Mouse (Mus musculus) cerebellum, adult 2 months (tissue): ENCODE results near the gene Gpr55. TPM values are rescaled to one million over a fixed set of nuclear protein-coding genes. Genes with fewer than 3 reads are reported as not detected.

ENCODE experiments used
- DNase-seq, 2 experiments: peaks; one replicate each; pipeline ENCODE4 v3.0.0; 2021
- H3K27ac ChIP-seq: fragments of 200-500 bp; 2 replicates; pipeline ENCODE4 v1.5.1; 2012; ENCODE audit warnings: low read length, control low read depth, inconsistent platforms; ENCODE audit not compliant: insufficient read depth
- H3K27me3 ChIP-seq: fragments of 200-500 bp; 2 replicates; pipeline ENCODE4 v1.6.1; 2012; ENCODE audit warnings: inconsistent platforms, mild to moderate bottlenecking, low read length, moderate library complexity; ENCODE audit not compliant: control insufficient read depth, insufficient read depth
- H3K4me1 ChIP-seq: fragments of 200-500 bp; 2 replicates; pipeline ENCODE4 v1.6.1; 2011; ENCODE audit warnings: low read length; ENCODE audit not compliant: control insufficient read depth, insufficient read depth
- H3K4me3 ChIP-seq: fragments of 200-500 bp; replicated peaks from 2 replicates; pipeline ENCODE3; 2011; ENCODE audit warnings: mild to moderate bottlenecking, low read depth, low read length, control low read depth; ENCODE audit not compliant: insufficient read depth
- CTCF ChIP-seq: fragments of 200-500 bp; IDR thresholded peaks from 2 replicates; pipeline ENCODE4 v1.5.1; 2011; ENCODE audit warnings: low read depth, mild to moderate bottlenecking, control low read depth, low read length, moderate library complexity, borderline replicate concordance; ENCODE audit not compliant: insufficient read depth
- POLR2A ChIP-seq: fragments of 200-500 bp; IDR thresholded peaks from 2 replicates; pipeline ENCODE4 v1.6.1; 2011; ENCODE audit warnings: low read length, control low read depth, borderline replicate concordance; ENCODE audit not compliant: insufficient read depth
- WGBS: fragments of 180-500 bp; shearing (Covaris S2); methylation state at CpG from one replicate; pipeline ENCODE4 v1.1.7; 2018; 5-methylcytosine and 5-hydroxymethylcytosine counted together
- polyA plus RNA-seq: library from polyadenylated mRNA; depleted of rRNA; stranded (reverse); fragments of >200 nt; gene quantifications from 2 replicates; pipeline ENCODE4 v1.2.3, GENCODE M21; 2012

The Gpr55 gene
- polyA plus RNA-seq, 1 experiment = 0.03 TPM

DNA sequence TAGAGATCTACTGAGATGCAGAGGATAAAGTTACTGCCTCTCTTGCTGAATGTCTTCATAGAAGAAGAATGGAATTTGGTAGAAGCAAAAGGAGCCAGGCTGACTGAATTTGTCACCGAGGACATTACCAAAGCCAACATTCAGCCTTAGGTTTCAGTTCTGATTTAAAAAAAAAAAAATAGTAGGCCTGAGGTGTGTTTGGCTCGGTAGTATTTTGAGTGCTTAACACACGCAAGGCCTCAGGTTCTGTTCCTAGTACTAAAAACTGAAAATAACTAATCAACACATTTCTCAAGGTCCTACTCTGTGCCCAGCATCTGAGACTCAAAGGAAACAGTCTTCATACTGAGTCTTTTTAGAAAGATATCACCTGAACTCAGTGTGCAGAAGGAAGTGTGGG, 10.3 kb upstream of the Gpr55 start:
- Histone ChIP-seq H3K27me3 (no peaks in the 10 kb centered on the region), H3K4me3 (no peak overlapping the region), H3K27ac (no peak overlapping the region), H3K4me1 (no peaks in the 10 kb centered on the region)
- DNase-seq = no peak
- WGBS = 95% methylated on average over 3 of the region's 3 CpGs
- TF ChIP-seq CTCF (no peak), POLR2A (no peak)

DNA sequence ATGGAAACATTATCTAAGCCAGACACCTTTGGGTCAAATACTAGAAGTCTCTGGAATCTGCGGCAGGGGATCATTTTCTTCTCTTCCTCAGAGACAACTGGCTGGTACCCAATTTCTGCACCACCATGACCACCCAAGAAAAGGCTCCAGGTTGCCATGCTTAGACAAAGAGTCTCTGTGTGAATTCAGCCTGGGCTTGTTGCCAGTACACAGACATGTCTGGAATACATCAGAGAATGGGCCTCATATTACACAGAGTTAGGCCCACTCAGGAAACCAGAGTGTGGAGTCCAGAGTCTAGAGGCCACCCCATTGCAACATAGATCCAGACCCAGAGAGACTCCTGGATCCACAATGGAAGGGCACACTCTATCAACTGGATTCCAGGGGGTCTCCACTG, 8.7 kb upstream of the Gpr55 start:
- peak in 1 of 2 experiments; percentile 18 for DNase-seq
- H3K4me1 ChIP-seq = no peaks in the 10 kb centered on the region
- H3K27me3 ChIP-seq = no peaks in the 10 kb centered on the region
- H3K27ac ChIP-seq = no peak overlapping the region
- WGBS = 21% methylated on average over 1 of the region's 1 CpGs
- no peak overlapping the region for H3K4me3 ChIP-seq
- TF ChIP-seq CTCF = no peak
- TF ChIP-seq POLR2A = no peak

DNA sequence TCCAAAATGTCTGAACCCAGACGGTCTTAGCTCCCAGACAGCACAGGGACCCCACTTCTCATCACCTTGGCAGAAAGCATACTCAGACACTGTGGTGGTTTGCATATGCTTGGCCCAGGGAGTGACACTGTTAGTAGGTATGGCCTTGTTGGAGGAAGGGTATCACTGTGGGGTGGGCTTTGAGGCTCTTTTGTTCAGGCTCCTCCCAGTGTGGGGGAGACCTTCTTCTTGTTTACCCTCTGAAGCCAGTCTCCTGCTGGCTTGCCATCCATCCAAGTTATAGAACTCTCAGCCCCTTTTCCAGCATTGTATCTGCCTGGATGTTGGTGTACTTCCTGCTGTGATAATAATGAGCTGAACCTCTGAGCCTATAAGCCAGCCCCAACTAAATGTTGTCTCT, 8.3 kb upstream of the Gpr55 start:
- DNase-seq = no peak
- Histone ChIP-seq H3K27ac (no peak overlapping the region), H3K27me3 (no peaks in the 10 kb centered on the region), H3K4me1 (no peaks in the 10 kb centered on the region), H3K4me3 (no peak overlapping the region)
- WGBS = 42% methylated on average over 1 of the region's 1 CpGs
- TF ChIP-seq POLR2A (no peak), CTCF (no peak)

DNA sequence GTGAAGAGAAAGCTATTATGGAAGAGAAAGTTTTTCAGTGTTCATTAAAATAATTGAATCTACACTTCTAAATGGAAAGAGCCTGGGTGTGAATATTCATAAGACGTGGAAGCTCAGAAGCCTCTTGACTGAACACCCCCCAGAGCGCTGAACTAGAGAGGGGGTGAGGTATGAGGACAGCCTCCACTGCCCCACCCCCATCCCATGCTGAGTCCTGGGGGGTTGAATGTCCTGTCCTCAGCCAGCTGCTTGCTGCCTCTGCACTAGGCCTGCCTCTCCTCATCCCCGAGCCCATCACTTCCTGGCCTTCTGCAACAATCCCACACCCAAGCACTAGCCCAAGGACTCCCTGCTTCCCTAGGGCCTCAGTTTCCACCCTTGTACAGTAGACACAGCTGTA, 5.0 kb upstream of the Gpr55 start:
- 76% methylated on average over 3 of the region's 3 CpGs for WGBS
- Histone ChIP-seq H3K27me3 (no peaks in the 10 kb centered on the region), H3K4me3 (no peak overlapping the region), H3K4me1 (no peaks in the 10 kb centered on the region), H3K27ac (no peak overlapping the region)
- DNase-seq = no peak
- TF ChIP-seq CTCF = no peak
- no peak for TF ChIP-seq POLR2A

DNA sequence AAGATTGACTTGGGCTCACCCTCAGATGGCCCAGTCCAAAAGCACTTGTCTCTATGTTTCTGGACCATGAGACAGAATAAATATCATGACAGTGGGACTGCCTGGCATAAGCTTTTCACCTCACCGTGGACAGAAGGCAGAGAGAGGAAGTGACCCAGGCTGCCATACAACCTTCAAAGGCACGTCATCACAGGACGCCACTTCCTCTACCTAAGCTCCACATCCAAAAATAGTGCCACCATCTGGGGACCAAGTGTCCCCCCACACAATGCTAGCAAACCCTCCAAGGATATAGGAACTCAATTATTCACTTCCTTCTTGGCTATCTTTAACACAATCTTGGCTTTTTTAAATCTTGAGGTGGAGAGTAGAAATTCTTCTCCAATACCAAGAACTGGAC, 1.3 kb upstream of the Gpr55 start:
- 45% methylated on average over 3 of the region's 3 CpGs for WGBS
- Histone ChIP-seq H3K27ac (no peak overlapping the region), H3K4me1 (no peaks in the 10 kb centered on the region), H3K4me3 (no peak overlapping the region), H3K27me3 (no peaks in the 10 kb centered on the region)
- DNase-seq = no peak
- TF ChIP-seq POLR2A (no peak), CTCF (no peak)

DNA sequence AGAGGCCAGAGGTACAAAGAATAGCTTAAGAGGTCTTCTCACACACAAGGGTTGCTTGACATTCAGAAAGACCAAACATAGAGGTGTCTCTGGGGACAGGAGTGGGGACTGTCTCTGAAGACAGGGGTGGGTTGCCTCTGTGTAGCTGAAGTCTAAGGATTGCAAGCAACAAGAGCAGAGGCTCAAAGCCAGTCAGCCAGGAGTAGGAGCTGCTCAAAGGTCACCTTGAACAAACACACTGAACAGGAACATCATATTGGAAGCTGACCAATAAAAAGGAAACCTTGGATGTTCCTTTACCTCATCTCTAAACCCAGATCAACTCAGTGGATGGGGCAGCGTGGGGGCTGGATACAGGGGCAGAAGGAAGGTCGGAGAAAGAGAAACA, 924 bp downstream of the Gpr55 start:
- TF ChIP-seq POLR2A (no peak), CTCF (no peak)
- 86% methylated on average over 2 of the region's 2 CpGs for WGBS

DNA sequence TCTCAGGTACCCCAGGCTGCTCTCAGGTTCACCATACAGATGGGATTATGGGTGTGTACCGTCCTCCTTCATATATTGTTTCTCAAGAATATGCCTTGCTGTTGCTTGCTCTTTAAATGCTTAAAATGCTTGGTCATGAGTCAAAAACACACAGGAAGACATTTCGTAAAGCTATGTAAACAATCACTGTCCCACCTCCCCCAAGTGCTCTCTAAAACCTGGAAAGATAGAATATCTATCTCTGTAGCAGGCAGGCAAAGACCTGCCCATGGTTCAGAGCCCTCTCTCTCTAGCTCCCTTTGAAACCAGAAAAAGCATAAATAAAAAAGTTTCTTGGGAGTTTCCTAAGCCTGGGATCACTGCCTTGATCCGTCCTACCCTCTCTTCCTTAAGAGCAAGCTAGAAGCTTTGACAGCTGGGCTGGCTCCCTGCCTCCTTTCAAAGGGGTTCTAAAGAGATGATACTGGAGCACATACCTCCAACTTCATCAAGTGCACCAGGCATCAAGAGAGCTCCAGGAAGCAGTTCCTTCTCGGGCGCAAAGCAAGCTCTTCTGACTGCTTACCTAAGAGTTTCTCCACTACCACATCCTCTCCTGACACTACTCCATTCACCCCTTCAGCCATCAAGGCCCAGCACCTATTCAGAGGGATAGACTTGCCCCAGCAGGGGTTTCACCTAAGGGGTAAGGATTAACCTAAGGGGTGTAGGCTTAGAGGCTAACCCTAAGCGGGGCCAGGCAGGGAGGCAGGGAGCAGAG, 1.5 kb downstream of the Gpr55 start:
- 70% methylated on average over 6 of the region's 6 CpGs for WGBS
- H3K4me3 ChIP-seq = no peak overlapping the region
- H3K27ac ChIP-seq = no peak overlapping the region
- TF ChIP-seq POLR2A = no peak
- TF ChIP-seq CTCF = no peak
- no peak for DNase-seq
- H3K4me1 ChIP-seq = no peaks in the 10 kb centered on the region
- no peaks in the 10 kb centered on the region for H3K27me3 ChIP-seq

More for the DNA sequence above, 924 bp downstream of the Gpr55 start:
- no peak overlapping the region for H3K4me3 ChIP-seq
- no peak for DNase-seq
- no peaks in the 10 kb centered on the region for H3K27me3 ChIP-seq
- no peaks in the 10 kb centered on the region for H3K4me1 ChIP-seq
- no peak overlapping the region for H3K27ac ChIP-seq

DNA sequence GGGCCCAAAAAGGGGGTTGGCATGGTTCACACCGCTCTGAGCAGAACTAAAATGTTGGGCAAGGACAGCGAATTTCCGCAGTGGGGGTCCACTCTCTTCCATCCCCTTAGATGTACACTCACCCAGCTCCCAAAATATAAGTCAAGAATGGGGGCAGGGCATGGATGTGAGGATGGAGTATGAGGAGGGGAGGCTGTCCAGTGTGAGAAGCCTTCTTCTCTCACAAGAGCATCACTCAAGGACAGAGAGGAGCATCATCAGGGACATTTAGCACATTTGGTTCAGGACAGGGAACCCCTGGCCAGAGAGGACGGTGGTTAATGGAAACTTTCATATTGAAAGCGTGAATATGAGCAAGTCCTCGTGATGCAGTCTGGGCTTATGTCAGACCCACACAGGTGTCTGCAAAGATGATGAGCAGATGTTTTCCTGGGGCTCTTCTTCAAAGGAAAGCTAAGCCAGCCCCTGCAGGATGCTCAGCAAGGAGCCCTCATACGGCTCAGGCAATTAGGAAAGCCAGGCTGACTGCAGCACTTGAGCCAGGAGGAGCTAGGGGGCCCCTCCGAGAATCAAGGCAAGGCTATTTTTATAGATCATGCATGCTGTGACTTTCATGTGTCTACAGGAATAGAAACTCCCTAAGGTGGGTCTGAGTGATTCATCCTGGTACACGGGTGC, 2.7 kb downstream of the Gpr55 start:
- WGBS = 33% methylated on average over 9 of the region's 9 CpGs
- H3K27me3 ChIP-seq = no peaks in the 10 kb centered on the region
- H3K27ac ChIP-seq = no peak overlapping the region
- H3K4me1 ChIP-seq = no peaks in the 10 kb centered on the region
- TF ChIP-seq CTCF (no peak), POLR2A (no peak)
- H3K4me3 ChIP-seq = no peak overlapping the region
- DNase-seq = no peak
